Mouse (Mus musculus): Measurements from ENCODE around the gene Fndc5. TPM values are rescaled to one million over a fixed set of nuclear protein-coding genes. Genes with fewer than 3 reads are reported as not detected.

Fndc5 gene
- polyA plus RNA-seq (2014; fragmentation: Nextera tagmentation; extraction: Ambion mirVana) = 28.4 and 29.1 TPM in 2 replicates

DNA sequence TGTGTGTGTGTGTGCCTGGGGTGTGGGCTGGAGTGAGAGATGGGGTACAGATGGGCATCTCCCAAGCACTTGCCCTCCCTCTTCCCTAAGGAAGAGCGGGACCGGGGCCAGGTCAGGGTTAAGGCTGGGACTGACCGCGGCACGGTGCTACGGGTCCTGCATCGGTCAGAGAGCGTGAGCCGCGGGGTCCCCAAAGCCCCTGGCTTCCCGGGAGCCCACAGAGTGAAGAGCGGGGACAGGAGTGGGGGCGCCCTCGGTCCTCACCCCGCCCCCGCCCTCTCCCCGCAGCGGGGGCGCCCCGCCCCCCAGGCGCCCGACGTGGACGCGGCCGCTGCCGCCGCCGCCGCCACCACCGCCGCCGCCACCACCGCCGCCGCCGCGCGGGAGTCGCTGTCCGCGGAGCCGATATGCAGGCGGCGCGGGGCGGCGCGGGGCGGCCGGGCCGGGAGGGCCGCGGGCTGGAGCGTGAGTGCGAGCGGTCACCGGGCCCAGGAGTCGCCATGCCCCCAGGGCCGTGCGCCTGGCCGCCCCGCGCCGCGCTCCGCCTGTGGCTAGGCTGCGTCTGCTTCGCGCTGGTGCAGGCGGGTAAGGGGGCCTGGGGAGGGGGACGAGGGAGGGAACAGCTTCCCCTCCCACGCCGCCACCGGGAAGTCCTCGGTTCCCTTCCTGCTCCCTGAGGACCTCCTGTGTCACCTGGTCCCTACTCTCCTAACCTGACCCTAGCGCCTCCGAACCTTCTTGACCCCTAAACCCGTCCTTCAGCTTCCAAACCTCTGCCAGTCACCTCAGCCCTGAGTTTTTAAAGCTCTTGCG, at the start of gene Fndc5:
Fndc5 (plus strand) TSS at position 421 of the 813 bp plus-strand sequence.
- peak within 1 kb of the TSS; percentile 57 for H3K4me3 ChIP-seq (ENCODE audit: low read depth, low read length)
- WGBS = 5% methylated on average over 4 of the region's 80 CpGs
- no peaks in the 10 kb centered on the region for H3K9me3 ChIP-seq (ENCODE audit: control insufficient read depth, low read length)
- H3K9ac ChIP-seq (ENCODE audit: low read depth, low read length) = peak within 1 kb of the TSS; percentile 76
- no peak for DNase-seq (ENCODE audit: low spot score)
- no peak within 1 kb of the TSS; the same call in none of the 2 replicates for H3K27ac ChIP-seq (replicated peaks; ENCODE audit: low read depth, low read length)
- H3K36me3 ChIP-seq (ENCODE audit: control insufficient read depth, insufficient read depth, low read length) = no peaks in the 10 kb centered on the region
- ATAC-seq (ENCODE audit: low read depth) = no peak
- peaks cover 6% of the 10 kb centered on the region for H3K4me1 ChIP-seq (ENCODE audit: control insufficient read depth, insufficient read depth, low read length)
- H3K4me2 ChIP-seq (ENCODE audit: low read depth, low read length) = peak within 1 kb of the TSS; percentile 94
- H3K27me3 ChIP-seq (replicated peaks; ENCODE audit: control insufficient read depth, insufficient read depth, low read length) = peaks cover 19% of the 10 kb centered on the region

- Histone ChIP-seq H3K27ac (replicated peaks; ENCODE audit: low read depth, low read length) (no peak overlapping the region), H3K4me3 (ENCODE audit: low read depth, low read length) (no peak overlapping the region), H3K9ac (ENCODE audit: low read depth, low read length) (no peak overlapping the region), H3K36me3 (ENCODE audit: control insufficient read depth, insufficient read depth, low read length) (peaks cover 24% of the 10 kb centered on the region), H3K4me2 (ENCODE audit: low read depth, low read length) (no peak overlapping the region), H3K4me1 (ENCODE audit: control insufficient read depth, insufficient read depth, low read length) (no peaks in the 10 kb centered on the region), H3K9me3 (ENCODE audit: control insufficient read depth, low read length) (no peaks in the 10 kb centered on the region), H3K27me3 (replicated peaks; ENCODE audit: control insufficient read depth, insufficient read depth, low read length) (no peaks in the 10 kb centered on the region)
- 51% methylated on average over 5 of the region's 5 CpGs for WGBS
- DNase-seq (ENCODE audit: low spot score) (no peak), ATAC-seq (ENCODE audit: low read depth) (no peak)
Observed at GRCm38 (mm10) chr4:129087850-129088249, 48.9 kb upstream of the Fndc5 start.

GRCm38 (mm10) chr4:129095276-129095675, 41.5 kb upstream of the Fndc5 start:
- H3K4me1 ChIP-seq (ENCODE audit: control insufficient read depth, insufficient read depth, low read length) = no peaks in the 10 kb centered on the region
- DNase-seq (ENCODE audit: low spot score) (no peak), ATAC-seq (ENCODE audit: low read depth) (no peak)
- WGBS = 29% methylated on average over 15 of the region's 15 CpGs
- no peak overlapping the region for H3K9ac ChIP-seq (ENCODE audit: low read depth, low read length)
- no peak overlapping the region for H3K4me2 ChIP-seq (ENCODE audit: low read depth, low read length)
- H3K27me3 ChIP-seq (replicated peaks; ENCODE audit: control insufficient read depth, insufficient read depth, low read length) = no peaks in the 10 kb centered on the region
- H3K27ac ChIP-seq (replicated peaks; ENCODE audit: low read depth, low read length) = no peak overlapping the region
- H3K4me3 ChIP-seq (ENCODE audit: low read depth, low read length) = no peak overlapping the region
- H3K9me3 ChIP-seq (ENCODE audit: control insufficient read depth, low read length) = no peaks in the 10 kb centered on the region
- no peaks in the 10 kb centered on the region for H3K36me3 ChIP-seq (ENCODE audit: control insufficient read depth, insufficient read depth, low read length)

DNA sequence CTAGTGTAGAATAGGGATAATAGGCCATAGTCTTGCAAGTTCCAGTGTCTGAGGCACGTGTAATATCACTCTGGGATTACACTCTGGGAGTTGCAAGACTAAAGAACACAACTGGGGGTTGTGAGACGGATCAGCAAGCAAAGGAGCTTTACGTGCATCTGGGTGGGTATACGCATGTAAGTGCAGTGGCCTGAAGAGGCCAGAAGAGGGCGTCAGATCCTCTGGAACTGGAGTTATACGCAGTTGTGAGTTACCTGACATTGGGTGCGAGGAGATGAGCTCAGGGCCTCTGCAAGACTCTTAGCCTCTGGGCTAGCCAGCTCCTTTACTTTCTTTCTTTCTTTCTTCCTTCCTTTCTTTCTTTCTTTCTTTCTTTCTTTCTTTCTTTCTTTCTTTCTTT, 39.8 kb upstream of the Fndc5 start:
- WGBS = 70% methylated on average over 7 of the region's 7 CpGs
- Histone ChIP-seq H3K4me3 (ENCODE audit: low read depth, low read length) (no peak overlapping the region), H3K27ac (replicated peaks; ENCODE audit: low read depth, low read length) (no peak overlapping the region), H3K27me3 (replicated peaks; ENCODE audit: control insufficient read depth, insufficient read depth, low read length) (no peaks in the 10 kb centered on the region), H3K4me1 (ENCODE audit: control insufficient read depth, insufficient read depth, low read length) (no peaks in the 10 kb centered on the region), H3K4me2 (ENCODE audit: low read depth, low read length) (no peak overlapping the region), H3K36me3 (ENCODE audit: control insufficient read depth, insufficient read depth, low read length) (no peaks in the 10 kb centered on the region), H3K9ac (ENCODE audit: low read depth, low read length) (no peak overlapping the region), H3K9me3 (ENCODE audit: control insufficient read depth, low read length) (no peaks in the 10 kb centered on the region)
- no peak for ATAC-seq (ENCODE audit: low read depth)
- DNase-seq (ENCODE audit: low spot score) = no peak

DNA sequence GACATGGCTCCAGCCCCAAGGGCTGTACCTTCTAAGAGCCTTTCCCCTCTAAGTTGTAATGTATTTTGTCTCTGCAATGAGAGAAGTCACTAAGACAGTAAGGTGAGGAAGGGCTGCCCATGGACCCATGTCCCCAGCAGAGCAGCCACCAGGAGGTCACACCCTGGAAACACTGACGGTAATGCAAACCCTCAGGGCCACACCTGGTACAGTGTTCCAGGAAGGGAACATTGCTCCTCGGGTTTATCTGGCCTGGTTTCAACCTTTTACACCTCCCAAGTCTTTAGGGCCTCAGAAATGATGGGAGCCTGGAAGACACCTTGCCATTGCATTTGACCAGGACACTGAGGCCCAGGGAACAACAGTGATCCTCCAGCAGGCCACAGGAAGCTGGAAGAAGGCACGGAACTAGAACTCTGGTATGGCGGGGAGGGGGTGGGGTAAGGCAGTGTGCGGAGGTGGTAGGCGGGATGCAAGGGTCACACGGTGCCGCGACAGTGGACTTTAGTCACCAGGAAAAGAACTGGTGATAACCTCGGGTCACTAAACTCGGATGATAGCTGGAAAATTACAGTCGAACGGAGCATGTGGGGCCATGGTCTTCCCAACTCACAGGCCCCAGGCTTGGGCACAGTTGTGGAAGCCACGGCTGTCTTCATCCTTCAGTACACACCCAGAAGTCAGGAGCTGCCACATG, 34.5 kb upstream of the Fndc5 start:
- Histone ChIP-seq H3K9me3 (ENCODE audit: control insufficient read depth, low read length) (no peaks in the 10 kb centered on the region), H3K27me3 (replicated peaks; ENCODE audit: control insufficient read depth, insufficient read depth, low read length) (peaks cover 32% of the 10 kb centered on the region), H3K27ac (replicated peaks; ENCODE audit: low read depth, low read length) (no peak overlapping the region), H3K36me3 (ENCODE audit: control insufficient read depth, insufficient read depth, low read length) (no peaks in the 10 kb centered on the region), H3K9ac (ENCODE audit: low read depth, low read length) (no peak overlapping the region), H3K4me1 (ENCODE audit: control insufficient read depth, insufficient read depth, low read length) (no peaks in the 10 kb centered on the region), H3K4me2 (ENCODE audit: low read depth, low read length) (no peak overlapping the region), H3K4me3 (ENCODE audit: low read depth, low read length) (no peak overlapping the region)
- 85% methylated on average over 14 of the region's 14 CpGs for WGBS
- no peak for ATAC-seq (ENCODE audit: low read depth)
- DNase-seq (ENCODE audit: low spot score) = no peak

- peak; percentile 78 for ATAC-seq (ENCODE audit: low read depth)
- H3K9ac ChIP-seq (ENCODE audit: low read depth, low read length) = peak within 1 kb of the TSS; percentile 41
- DNase-seq (ENCODE audit: low spot score) = peak; percentile 58
Observed at GRCm38 (mm10) chr4:129105356-129105755, 31.4 kb upstream of the Fndc5 start, which contains the start of gene Tmem54. Tmem54 (plus strand) TSS chr4:129105548.

DNA sequence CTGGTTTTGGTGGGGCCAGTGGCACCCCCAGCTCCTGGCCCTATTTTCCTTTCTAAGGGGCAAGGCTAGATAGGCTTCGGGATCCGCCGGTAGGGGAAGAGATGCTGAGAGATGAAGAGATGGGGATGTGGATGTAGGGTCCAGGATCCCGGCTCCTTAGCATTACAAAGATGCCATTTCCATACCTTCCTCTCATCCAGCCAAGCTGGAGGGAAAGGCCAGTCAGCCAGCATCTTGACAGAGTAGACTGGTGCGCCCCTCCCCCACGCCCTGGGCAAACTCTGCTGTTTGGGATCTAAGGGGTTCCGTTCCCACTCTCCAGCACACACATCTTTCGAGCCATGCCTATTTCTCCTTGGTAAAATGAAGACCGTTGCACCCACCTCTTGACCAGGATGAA, 30.7 kb upstream of the Fndc5 start:
- DNase-seq (ENCODE audit: low spot score) (no peak), ATAC-seq (ENCODE audit: low read depth) (no peak)
- H3K4me1 ChIP-seq (ENCODE audit: control insufficient read depth, insufficient read depth, low read length) = no peaks in the 10 kb centered on the region
- no peak overlapping the region for H3K27ac ChIP-seq (replicated peaks; ENCODE audit: low read depth, low read length)
- H3K9me3 ChIP-seq (ENCODE audit: control insufficient read depth, low read length) = no peaks in the 10 kb centered on the region
- H3K36me3 ChIP-seq (ENCODE audit: control insufficient read depth, insufficient read depth, low read length) = no peaks in the 10 kb centered on the region
- H3K4me2 ChIP-seq (ENCODE audit: low read depth, low read length) = peak overlapping the region; percentile 46
- WGBS = 11% methylated on average over 9 of the region's 9 CpGs
- H3K9ac ChIP-seq (ENCODE audit: low read depth, low read length) = no peak overlapping the region
- H3K27me3 ChIP-seq (replicated peaks; ENCODE audit: control insufficient read depth, insufficient read depth, low read length) = peaks cover 32% of the 10 kb centered on the region
- H3K4me3 ChIP-seq (ENCODE audit: low read depth, low read length) = peak overlapping the region; percentile 27

More at GRCm38 (mm10) chr4:129105356-129105755, 31.4 kb upstream of the Fndc5 start, which contains the start of gene Tmem54:
- H3K9me3 ChIP-seq (ENCODE audit: control insufficient read depth, low read length) = no peaks in the 10 kb centered on the region
- peaks cover 32% of the 10 kb centered on the region for H3K27me3 ChIP-seq (replicated peaks; ENCODE audit: control insufficient read depth, insufficient read depth, low read length)
- no peaks in the 10 kb centered on the region for H3K36me3 ChIP-seq (ENCODE audit: control insufficient read depth, insufficient read depth, low read length)
- H3K4me1 ChIP-seq (ENCODE audit: control insufficient read depth, insufficient read depth, low read length) = no peaks in the 10 kb centered on the region
- peak within 1 kb of the TSS; percentile 27 for H3K4me3 ChIP-seq (ENCODE audit: low read depth, low read length)
- H3K27ac ChIP-seq (replicated peaks; ENCODE audit: low read depth, low read length) = no peak within 1 kb of the TSS
- 2% methylated on average over 25 of the region's 40 CpGs for WGBS
- H3K4me2 ChIP-seq (ENCODE audit: low read depth, low read length) = peak within 1 kb of the TSS; percentile 46

- H3K9me3 ChIP-seq (ENCODE audit: control insufficient read depth, low read length) = no peaks in the 10 kb centered on the region
- 60% methylated on average over 10 of the region's 10 CpGs for WGBS
- no peak overlapping the region for H3K9ac ChIP-seq (ENCODE audit: low read depth, low read length)
- H3K4me2 ChIP-seq (ENCODE audit: low read depth, low read length) = no peak overlapping the region
- H3K27me3 ChIP-seq (replicated peaks; ENCODE audit: control insufficient read depth, insufficient read depth, low read length) = peaks cover 32% of the 10 kb centered on the region
- ATAC-seq (ENCODE audit: low read depth) (no peak), DNase-seq (ENCODE audit: low spot score) (no peak)
- H3K4me1 ChIP-seq (ENCODE audit: control insufficient read depth, insufficient read depth, low read length) = no peaks in the 10 kb centered on the region; the same call in 1 of the 2 replicates
- no peak overlapping the region for H3K27ac ChIP-seq (replicated peaks; ENCODE audit: low read depth, low read length)
- no peak overlapping the region for H3K4me3 ChIP-seq (ENCODE audit: low read depth, low read length)
- no peaks in the 10 kb centered on the region for H3K36me3 ChIP-seq (ENCODE audit: control insufficient read depth, insufficient read depth, low read length)
Observed at GRCm38 (mm10) chr4:129107348-129107899, 29.4 kb upstream of the Fndc5 start.
